Mouse (Mus musculus): ENCODE measurements at regions not wholly inside any gene's neighbourhood (a gene's known extent, or its start where the extent isn't known, plus 50 kb on each side); places are given as distances from the start of the nearest gene placed in this dataset.

- H3K9me3 ChIP-seq (replicated peaks) = no peaks in the 10 kb centered on the region
- H3K27me3 ChIP-seq = no peaks in the 10 kb centered on the region
- 71% methylated on average over 7 of the region's 7 CpGs for WGBS
- H3K9ac ChIP-seq = no peak overlapping the region
- no peak for ATAC-seq
- H3K4me3 ChIP-seq = no peak overlapping the region
- H3K27ac ChIP-seq = no peak overlapping the region
- H3K4me1 ChIP-seq = no peaks in the 10 kb centered on the region
- no peak overlapping the region for H3K4me2 ChIP-seq
- H3K36me3 ChIP-seq (ENCODE audit: poor library complexity, severe bottlenecking) = no peaks in the 10 kb centered on the region
Measured at GRCm38 (mm10) chr15:7008725-7009380, 81.6 kb upstream of the Lifr start.

GRCm38 (mm10) chr15:7010966-7011695, 79.3 kb upstream of the Lifr start:
- ATAC-seq = no peak
- Histone ChIP-seq H3K4me3 (no peak overlapping the region), H3K27me3 (no peaks in the 10 kb centered on the region), H3K9ac (no peak overlapping the region), H3K4me1 (no peaks in the 10 kb centered on the region), H3K9me3 (replicated peaks) (no peaks in the 10 kb centered on the region), H3K27ac (no peak overlapping the region), H3K4me2 (no peak overlapping the region), H3K36me3 (ENCODE audit: poor library complexity, severe bottlenecking) (no peaks in the 10 kb centered on the region)
- 84% methylated on average over 4 of the region's 4 CpGs for WGBS

- no peaks in the 10 kb centered on the region for H3K36me3 ChIP-seq (ENCODE audit: poor library complexity, severe bottlenecking)
- WGBS = 86% methylated on average over 2 of the region's 2 CpGs
- H3K4me1 ChIP-seq = no peaks in the 10 kb centered on the region
- H3K27me3 ChIP-seq = no peaks in the 10 kb centered on the region
- H3K9ac ChIP-seq = no peak overlapping the region
- H3K4me2 ChIP-seq = no peak overlapping the region
- H3K27ac ChIP-seq = no peak overlapping the region
- no peaks in the 10 kb centered on the region for H3K9me3 ChIP-seq (replicated peaks)
- ATAC-seq = no peak
- H3K4me3 ChIP-seq = no peak overlapping the region
Measured at GRCm38 (mm10) chr15:7011696-7012070, 78.7 kb upstream of the Lifr start.

GRCm38 (mm10) chr15:7012446-7012845, 78.0 kb upstream of the Lifr start:
- no peaks in the 10 kb centered on the region for H3K27me3 ChIP-seq
- H3K27ac ChIP-seq = no peak overlapping the region
- H3K36me3 ChIP-seq (ENCODE audit: poor library complexity, severe bottlenecking) = no peaks in the 10 kb centered on the region
- 92% methylated on average over 6 of the region's 6 CpGs for WGBS
- no peak overlapping the region for H3K4me3 ChIP-seq
- no peaks in the 10 kb centered on the region for H3K4me1 ChIP-seq
- no peaks in the 10 kb centered on the region for H3K9me3 ChIP-seq (replicated peaks)
- H3K9ac ChIP-seq = no peak overlapping the region
- no peak overlapping the region for H3K4me2 ChIP-seq
- no peak for ATAC-seq

- 80% methylated on average over 5 of the region's 5 CpGs for WGBS
- Histone ChIP-seq H3K27ac (no peak overlapping the region), H3K4me3 (no peak overlapping the region), H3K9ac (no peak overlapping the region), H3K4me1 (no peaks in the 10 kb centered on the region), H3K36me3 (ENCODE audit: poor library complexity, severe bottlenecking) (no peaks in the 10 kb centered on the region), H3K9me3 (replicated peaks) (no peaks in the 10 kb centered on the region), H3K4me2 (no peak overlapping the region), H3K27me3 (no peaks in the 10 kb centered on the region)
- no peak for ATAC-seq
Measured at GRCm38 (mm10) chr15:7013047-7013446, 77.4 kb upstream of the Lifr start.

GRCm38 (mm10) chr15:7014984-7015383, 75.4 kb upstream of the Lifr start:
- Histone ChIP-seq H3K27ac (no peak overlapping the region), H3K27me3 (no peaks in the 10 kb centered on the region), H3K9ac (no peak overlapping the region), H3K4me1 (no peaks in the 10 kb centered on the region), H3K4me2 (no peak overlapping the region), H3K4me3 (no peak overlapping the region), H3K9me3 (replicated peaks) (no peaks in the 10 kb centered on the region), H3K36me3 (ENCODE audit: poor library complexity, severe bottlenecking) (no peaks in the 10 kb centered on the region)
- 84% methylated on average over 2 of the region's 2 CpGs for WGBS
- no peak for ATAC-seq

GRCm38 (mm10) chr15:7016018-7016417, 74.4 kb upstream of the Lifr start:
- ATAC-seq = no peak
- Histone ChIP-seq H3K9me3 (replicated peaks) (no peaks in the 10 kb centered on the region), H3K36me3 (ENCODE audit: poor library complexity, severe bottlenecking) (no peaks in the 10 kb centered on the region), H3K27me3 (no peaks in the 10 kb centered on the region), H3K4me2 (no peak overlapping the region), H3K4me3 (no peak overlapping the region), H3K9ac (no peak overlapping the region), H3K4me1 (no peaks in the 10 kb centered on the region), H3K27ac (no peak overlapping the region)
- 79% methylated on average over 3 of the region's 3 CpGs for WGBS

GRCm38 (mm10) chr15:7017281-7017845, 73.1 kb upstream of the Lifr start:
- H3K36me3 ChIP-seq (ENCODE audit: poor library complexity, severe bottlenecking) = no peaks in the 10 kb centered on the region
- no peaks in the 10 kb centered on the region for H3K9me3 ChIP-seq (replicated peaks)
- no peaks in the 10 kb centered on the region for H3K4me1 ChIP-seq
- H3K4me2 ChIP-seq = no peak overlapping the region
- no peak for ATAC-seq
- no peak overlapping the region for H3K9ac ChIP-seq
- H3K4me3 ChIP-seq = no peak overlapping the region
- H3K27ac ChIP-seq = no peak overlapping the region
- no peaks in the 10 kb centered on the region for H3K27me3 ChIP-seq
- WGBS = 93% methylated on average over 6 of the region's 6 CpGs

- Histone ChIP-seq H3K4me3 (no peak overlapping the region), H3K36me3 (ENCODE audit: poor library complexity, severe bottlenecking) (no peaks in the 10 kb centered on the region), H3K27ac (no peak overlapping the region), H3K4me2 (no peak overlapping the region), H3K9ac (no peak overlapping the region), H3K27me3 (no peaks in the 10 kb centered on the region), H3K4me1 (no peaks in the 10 kb centered on the region), H3K9me3 (replicated peaks) (no peaks in the 10 kb centered on the region)
- no peak for ATAC-seq
Measured at GRCm38 (mm10) chr15:7022660-7023059, 67.8 kb upstream of the Lifr start.

- Histone ChIP-seq H3K9ac (no peak overlapping the region), H3K27me3 (no peaks in the 10 kb centered on the region), H3K4me1 (no peaks in the 10 kb centered on the region), H3K4me3 (no peak overlapping the region), H3K9me3 (replicated peaks) (no peaks in the 10 kb centered on the region), H3K27ac (no peak overlapping the region), H3K4me2 (no peak overlapping the region), H3K36me3 (ENCODE audit: poor library complexity, severe bottlenecking) (no peaks in the 10 kb centered on the region)
- ATAC-seq = no peak
- 87% methylated on average over 4 of the region's 4 CpGs for WGBS
Measured at GRCm38 (mm10) chr15:7025194-7025593, 65.2 kb upstream of the Lifr start.

- H3K4me2 ChIP-seq = no peak overlapping the region
- no peaks in the 10 kb centered on the region for H3K4me1 ChIP-seq
- 66% methylated on average over 6 of the region's 6 CpGs for WGBS
- no peak overlapping the region for H3K4me3 ChIP-seq
- no peak overlapping the region for H3K27ac ChIP-seq
- no peaks in the 10 kb centered on the region for H3K27me3 ChIP-seq
- no peak overlapping the region for H3K9ac ChIP-seq
- no peaks in the 10 kb centered on the region for H3K9me3 ChIP-seq (replicated peaks)
- H3K36me3 ChIP-seq (ENCODE audit: poor library complexity, severe bottlenecking) = no peaks in the 10 kb centered on the region
- ATAC-seq = no peak
Measured at GRCm38 (mm10) chr15:7031297-7032043, 58.9 kb upstream of the Lifr start.

- Histone ChIP-seq H3K36me3 (ENCODE audit: poor library complexity, severe bottlenecking) (no peaks in the 10 kb centered on the region), H3K27ac (no peak overlapping the region), H3K9me3 (replicated peaks) (no peaks in the 10 kb centered on the region), H3K4me2 (no peak overlapping the region), H3K4me1 (no peaks in the 10 kb centered on the region), H3K27me3 (no peaks in the 10 kb centered on the region), H3K4me3 (no peak overlapping the region), H3K9ac (no peak overlapping the region)
- no peak for ATAC-seq
- 84% methylated on average over 8 of the region's 8 CpGs for WGBS
Measured at GRCm38 (mm10) chr15:7037475-7037874, 52.9 kb upstream of the Lifr start.
